Mouse (Mus musculus): ENCODE measurements around the gene Efr3b. TPM values are rescaled to one million over a fixed set of nuclear protein-coding genes. Genes with fewer than 3 reads are reported as not detected.
A peak's percentile ranks its signal among the peaks of the same experiment; 100 is the strongest.

The Efr3b gene
- polyA plus RNA-seq, 1 experiment from 2014 or later: 10.3 TPM

DNA sequence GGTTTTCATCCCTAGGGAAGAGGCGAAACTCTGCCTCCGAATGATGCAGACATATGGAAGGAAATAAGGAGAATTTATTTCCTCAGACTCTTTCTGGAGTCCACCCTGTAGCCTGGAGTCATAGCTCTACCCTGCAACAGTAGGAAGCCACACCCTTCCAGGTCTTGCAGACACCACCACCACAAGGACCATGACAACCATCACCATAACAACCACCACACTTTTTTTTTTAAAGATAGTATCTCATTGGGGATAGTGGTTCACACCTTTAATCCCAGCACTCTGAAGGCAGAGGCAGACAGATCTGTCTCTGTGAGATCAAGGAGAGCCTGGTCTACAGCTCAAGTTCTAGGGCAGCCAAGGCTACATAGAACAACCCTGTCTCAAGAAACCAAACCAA, 26.8 kb upstream of the Efr3b start:
- 87% methylated on average over 2 of the region's 2 CpGs for WGBS
- Histone ChIP-seq H3K4me2 (replicated peaks) (no peak overlapping the region), H3K36me3 (no peaks in the 10 kb centered on the region), H3K4me3 (no peak overlapping the region), H3K9me3 (no peaks in the 10 kb centered on the region), H3K27me3 (no peaks in the 10 kb centered on the region), H3K27ac (no peak overlapping the region), H3K9ac (no peak overlapping the region), H3K4me1 (no peaks in the 10 kb centered on the region)
- ATAC-seq (ENCODE audit: insufficient number of reproducible peaks, insufficient read depth, low FRiP score, low TSS enrichment): no peak

DNA sequence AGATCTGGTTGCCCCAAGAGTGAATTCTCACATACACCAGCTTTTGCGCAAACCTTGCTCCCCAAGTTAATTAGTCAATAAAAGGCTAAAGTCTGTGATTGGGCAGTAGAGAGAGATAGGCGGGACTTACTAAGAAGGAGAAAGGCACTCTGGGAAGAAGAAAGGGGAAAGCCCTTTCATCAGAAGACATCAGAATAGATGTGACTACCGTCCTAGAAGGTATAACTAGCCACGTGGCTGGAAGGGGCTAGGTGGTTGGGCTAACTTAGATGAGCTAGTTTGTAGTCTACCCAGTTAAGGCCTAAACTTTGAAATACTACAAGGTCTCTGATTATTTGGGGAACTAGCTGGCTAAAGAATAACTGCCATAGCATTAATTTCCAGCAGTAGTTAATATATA, 21.0 kb upstream of the Efr3b start:
- 88% methylated on average over 4 of the region's 4 CpGs for WGBS
- Histone ChIP-seq H3K27ac (no peak overlapping the region), H3K36me3 (no peaks in the 10 kb centered on the region), H3K4me3 (no peak overlapping the region), H3K9me3 (no peaks in the 10 kb centered on the region), H3K4me1 (no peaks in the 10 kb centered on the region), H3K9ac (no peak overlapping the region), H3K27me3 (no peaks in the 10 kb centered on the region), H3K4me2 (replicated peaks) (no peak overlapping the region)
- ATAC-seq (ENCODE audit: insufficient number of reproducible peaks, insufficient read depth, low FRiP score, low TSS enrichment): no peak

- no peaks in the 10 kb centered on the region for H3K27me3 ChIP-seq
- 67% methylated on average over 9 of the region's 9 CpGs for WGBS
- no peak overlapping the region for H3K4me2 ChIP-seq (replicated peaks)
- no peak overlapping the region for H3K4me3 ChIP-seq
- no peaks in the 10 kb centered on the region for H3K36me3 ChIP-seq
- no peak overlapping the region for H3K9ac ChIP-seq
- ATAC-seq (ENCODE audit: insufficient number of reproducible peaks, insufficient read depth, low FRiP score, low TSS enrichment): no peak
- no peaks in the 10 kb centered on the region for H3K9me3 ChIP-seq
- H3K4me1 ChIP-seq: no peaks in the 10 kb centered on the region
- no peak overlapping the region for H3K27ac ChIP-seq
Observed at GRCm38 (mm10) chr12:4058321-4058720, 19.6 kb upstream of the Efr3b start.

DNA sequence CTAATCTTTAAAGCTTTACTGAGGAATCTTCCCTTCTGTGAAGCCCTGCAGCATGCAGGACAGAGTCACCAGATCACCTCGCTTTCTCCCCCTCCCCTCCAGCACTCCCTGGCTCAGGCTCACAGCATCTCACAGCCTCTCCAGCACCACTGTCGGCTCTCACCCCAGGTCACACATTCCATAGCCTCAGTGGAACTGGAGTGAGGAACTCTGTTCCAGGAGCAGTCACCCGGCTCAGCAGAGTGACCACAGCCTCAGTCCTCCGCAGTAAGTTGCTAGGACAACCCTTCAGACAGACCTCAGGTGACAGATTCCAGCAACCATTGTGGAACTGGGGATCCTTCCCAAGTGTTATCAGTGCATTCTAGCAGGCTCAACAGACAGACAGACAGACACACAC, 16.1 kb upstream of the Efr3b start:
- no peak for ATAC-seq (ENCODE audit: insufficient number of reproducible peaks, insufficient read depth, low FRiP score, low TSS enrichment)
- Histone ChIP-seq H3K27ac (no peak overlapping the region), H3K4me2 (replicated peaks) (no peak overlapping the region), H3K27me3 (0 out of 2 replicates have a peak, but pooled peaks cover 3% of the 10 kb centered on the region), H3K36me3 (no peaks in the 10 kb centered on the region), H3K9me3 (no peaks in the 10 kb centered on the region), H3K9ac (no peak overlapping the region), H3K4me3 (no peak overlapping the region), H3K4me1 (no peaks in the 10 kb centered on the region)
- 35% methylated on average over 4 of the region's 4 CpGs for WGBS

- no peak overlapping the region for H3K4me3 ChIP-seq
- H3K36me3 ChIP-seq: no peaks in the 10 kb centered on the region
- no peak overlapping the region for H3K4me2 ChIP-seq (replicated peaks)
- H3K4me1 ChIP-seq: no peaks in the 10 kb centered on the region
- H3K27ac ChIP-seq: no peak overlapping the region
- no peaks in the 10 kb centered on the region for H3K9me3 ChIP-seq
- WGBS: 82% methylated on average over 3 of the region's 3 CpGs
- no peak overlapping the region for H3K9ac ChIP-seq
- H3K27me3 ChIP-seq: 0 out of 2 replicates have a peak, but pooled peaks cover 3% of the 10 kb centered on the region
- ATAC-seq (ENCODE audit: insufficient number of reproducible peaks, insufficient read depth, low FRiP score, low TSS enrichment): no peak
Observed at GRCm38 (mm10) chr12:4053643-4054042, 14.9 kb upstream of the Efr3b start.

DNA sequence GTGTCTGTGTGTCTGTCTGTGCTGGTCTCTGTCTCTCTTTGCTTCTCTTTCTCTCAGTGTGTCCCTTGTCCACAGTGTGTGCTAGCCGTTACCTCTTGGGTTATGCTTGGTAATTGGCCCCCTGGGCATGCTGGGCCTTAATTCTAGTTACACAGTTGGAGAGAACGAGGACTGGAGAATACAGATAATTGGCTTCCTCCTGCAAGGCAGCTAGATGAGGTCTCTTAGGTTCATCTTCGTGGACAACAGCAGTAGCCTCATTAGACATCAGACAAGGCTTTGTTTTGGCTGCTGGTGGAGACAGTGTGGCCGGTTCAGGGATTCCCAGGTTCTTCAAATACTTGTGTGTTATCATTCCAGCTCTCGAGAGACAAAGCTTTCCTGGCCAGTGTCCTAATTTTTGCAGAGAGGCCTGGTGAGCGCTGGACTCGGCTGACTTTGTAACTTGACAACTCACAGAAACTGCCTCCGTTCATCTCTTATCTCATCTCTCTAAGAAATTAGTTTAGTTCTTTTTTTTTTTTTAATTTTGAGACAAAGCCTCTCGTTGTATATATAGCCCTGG, 12.2 kb upstream of the Efr3b start:
- Histone ChIP-seq H3K4me3 (no peak overlapping the region), H3K27me3 (0 out of 2 replicates have a peak, but pooled peaks cover 3% of the 10 kb centered on the region), H3K9me3 (no peaks in the 10 kb centered on the region), H3K9ac (no peak overlapping the region), H3K36me3 (no peaks in the 10 kb centered on the region), H3K4me2 (replicated peaks) (no peak overlapping the region), H3K4me1 (no peaks in the 10 kb centered on the region), H3K27ac (no peak overlapping the region)
- no peak for ATAC-seq (ENCODE audit: insufficient number of reproducible peaks, insufficient read depth, low FRiP score, low TSS enrichment)
- WGBS: 49% methylated on average over 9 of the region's 9 CpGs

GRCm38 (mm10) chr12:4048031-4048430, 9.3 kb upstream of the Efr3b start:
- Histone ChIP-seq H3K27me3 (0 out of 2 replicates have a peak, but pooled peaks cover 3% of the 10 kb centered on the region), H3K36me3 (no peaks in the 10 kb centered on the region), H3K4me3 (no peak overlapping the region), H3K27ac (no peak overlapping the region), H3K9ac (no peak overlapping the region), H3K4me1 (no peaks in the 10 kb centered on the region), H3K4me2 (replicated peaks) (no peak overlapping the region), H3K9me3 (no peaks in the 10 kb centered on the region)
- ATAC-seq (ENCODE audit: insufficient number of reproducible peaks, insufficient read depth, low FRiP score, low TSS enrichment): no peak
- WGBS: 62% methylated on average over 6 of the region's 6 CpGs

GRCm38 (mm10) chr12:4045992-4046391, 7.3 kb upstream of the Efr3b start:
- Histone ChIP-seq H3K4me1 (no peaks in the 10 kb centered on the region), H3K4me2 (replicated peaks) (no peak overlapping the region), H3K4me3 (no peak overlapping the region), H3K27ac (no peak overlapping the region), H3K9ac (no peak overlapping the region), H3K27me3 (peaks cover 6% of the 10 kb centered on the region; the same call in 1 of the 2 replicates), H3K9me3 (no peaks in the 10 kb centered on the region), H3K36me3 (no peaks in the 10 kb centered on the region)
- no peak for ATAC-seq (ENCODE audit: insufficient number of reproducible peaks, insufficient read depth, low FRiP score, low TSS enrichment)
- WGBS: 77% methylated on average over 1 of the region's 1 CpGs

DNA sequence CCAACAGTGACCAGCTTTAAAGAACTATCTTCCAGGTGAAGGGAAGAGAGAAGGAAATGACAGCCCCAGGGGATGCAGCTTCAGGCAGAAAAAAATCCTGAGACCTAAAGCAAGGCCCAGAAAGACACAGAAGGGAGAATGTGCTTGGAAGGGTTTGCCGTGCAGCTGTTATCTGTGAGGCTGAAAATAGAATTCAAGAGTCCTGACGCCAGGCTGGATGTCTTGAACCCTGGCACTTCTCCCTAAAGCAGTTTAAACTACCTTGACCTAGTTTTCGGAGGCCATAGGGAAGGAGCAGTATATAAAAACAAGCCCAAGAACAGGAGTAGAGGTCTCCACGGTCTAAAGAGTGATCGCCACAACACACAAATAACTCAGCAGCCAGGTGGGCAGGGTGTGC, 3.7 kb upstream of the Efr3b start:
- 69% methylated on average over 5 of the region's 5 CpGs for WGBS
- no peak for ATAC-seq (ENCODE audit: insufficient number of reproducible peaks, insufficient read depth, low FRiP score, low TSS enrichment)
- Histone ChIP-seq H3K27me3 (peaks cover 10% of the 10 kb centered on the region; the same call in 1 of the 2 replicates), H3K4me1 (peaks cover 7% of the 10 kb centered on the region), H3K36me3 (no peaks in the 10 kb centered on the region), H3K27ac (no peak overlapping the region), H3K9me3 (no peaks in the 10 kb centered on the region), H3K4me2 (replicated peaks) (no peak overlapping the region), H3K9ac (no peak overlapping the region), H3K4me3 (no peak overlapping the region)

- Histone ChIP-seq H3K27ac (no peak overlapping the region), H3K4me1 (peaks cover 9% of the 10 kb centered on the region), H3K9ac (peak overlapping the region; percentile 82; the same call in 1 of the 2 replicates), H3K4me3 (peak overlapping the region; percentile 78), H3K9me3 (no peaks in the 10 kb centered on the region), H3K27me3 (peaks cover 15% of the 10 kb centered on the region; the same call in 1 of the 2 replicates), H3K4me2 (replicated peaks) (peak overlapping the region; percentile 88), H3K36me3 (no peaks in the 10 kb centered on the region)
- 0 out of 2 replicates have a peak, but pooled peaks have one; percentile 35 for ATAC-seq (ENCODE audit: insufficient number of reproducible peaks, insufficient read depth, low FRiP score, low TSS enrichment)
- WGBS: 1% methylated on average over 13 of the region's 13 CpGs
Observed at GRCm38 (mm10) chr12:4039046-4039445, 331 bp upstream of the Efr3b start.

- no peak overlapping the region for H3K9ac ChIP-seq
- H3K4me2 ChIP-seq (replicated peaks): peak overlapping the region; percentile 88
- 21% methylated on average over 5 of the region's 5 CpGs for WGBS
- 0 out of 2 replicates have a peak, but pooled peaks cover 5% of the 10 kb centered on the region for H3K9me3 ChIP-seq
- no peak overlapping the region for H3K27ac ChIP-seq
- H3K4me1 ChIP-seq: peaks cover 9% of the 10 kb centered on the region
- peaks cover 15% of the 10 kb centered on the region; the same call in 1 of the 2 replicates for H3K27me3 ChIP-seq
- H3K4me3 ChIP-seq: peak overlapping the region; percentile 78
- no peaks in the 10 kb centered on the region for H3K36me3 ChIP-seq
- ATAC-seq (ENCODE audit: insufficient number of reproducible peaks, insufficient read depth, low FRiP score, low TSS enrichment): no peak
Observed at GRCm38 (mm10) chr12:4037511-4037910, 1.2 kb downstream of the Efr3b start.

GRCm38 (mm10) chr12:4036157-4036556, 2.6 kb downstream of the Efr3b start:
- Histone ChIP-seq H3K36me3 (no peaks in the 10 kb centered on the region), H3K4me2 (replicated peaks) (no peak overlapping the region), H3K9ac (no peak overlapping the region), H3K9me3 (0 out of 2 replicates have a peak, but pooled peaks cover 5% of the 10 kb centered on the region), H3K4me1 (peaks cover 9% of the 10 kb centered on the region), H3K4me3 (no peak overlapping the region), H3K27ac (no peak overlapping the region), H3K27me3 (peaks cover 11% of the 10 kb centered on the region; the same call in 1 of the 2 replicates)
- ATAC-seq (ENCODE audit: insufficient number of reproducible peaks, insufficient read depth, low FRiP score, low TSS enrichment): no peak
- WGBS: 92% methylated on average over 5 of the region's 5 CpGs

Data from embryonic facial prominence, embryonic 12.5 days (tissue).